Mouse (Mus musculus) ovary, adult 18-20 months (tissue): Measurements from ENCODE around the gene Chchd6.
A peak's percentile ranks its signal among the peaks of the same experiment; 100 is the strongest.

ENCODE experiments used
- DNase-seq: peaks from one replicate; pipeline ENCODE4 v3.0.0; 2022; ENCODE audit warnings: low spot score, mixed read lengths

The Chchd6 gene

GRCm38 (mm10) chr6:89359771-89360708 lies 235.4 kb downstream of the Chchd6 start:
- DNase-seq = no peak

- no peak for DNase-seq
Observed at GRCm38 (mm10) chr6:89359192-89359591, 236.3 kb downstream of the Chchd6 start.

GRCm38 (mm10) chr6:89355661-89356060 lies 239.8 kb downstream of the Chchd6 start:
- DNase-seq = no peak

GRCm38 (mm10) chr6:89354726-89355125 lies 240.7 kb downstream of the Chchd6 start:
- DNase-seq = peak; percentile 87

- DNase-seq = peak; percentile 40
Observed at GRCm38 (mm10) chr6:89354076-89354475, 241.4 kb downstream of the Chchd6 start.

GRCm38 (mm10) chr6:89353101-89353500 lies 242.4 kb downstream of the Chchd6 start:
- peak; percentile 33 for DNase-seq

- DNase-seq = peak; percentile 73
Observed at GRCm38 (mm10) chr6:89351441-89352137, 243.9 kb downstream of the Chchd6 start.

- DNase-seq = no peak
Observed at GRCm38 (mm10) chr6:89350520-89350919, 244.9 kb downstream of the Chchd6 start.

- DNase-seq = peak; percentile 83
Observed at GRCm38 (mm10) chr6:89350037-89350515, 245.4 kb downstream of the Chchd6 start.

GRCm38 (mm10) chr6:89348363-89348762 lies 247.1 kb downstream of the Chchd6 start:
- DNase-seq = no peak

GRCm38 (mm10) chr6:89347792-89348191 lies 247.7 kb downstream of the Chchd6 start:
- DNase-seq = no peak

GRCm38 (mm10) chr6:89345855-89346254 lies 249.6 kb downstream of the Chchd6 start:
- no peak for DNase-seq

- DNase-seq = no peak
Observed at GRCm38 (mm10) chr6:89345486-89345785, 250.0 kb downstream of the Chchd6 start.

GRCm38 (mm10) chr6:89344613-89345485 lies 250.6 kb downstream of the Chchd6 start:
- DNase-seq = peak; percentile 71

GRCm38 (mm10) chr6:89341981-89342380 lies 253.5 kb downstream of the Chchd6 start:
- DNase-seq = no peak

GRCm38 (mm10) chr6:89339447-89339846 lies 256.0 kb downstream of the Chchd6 start:
- peak; percentile 78 for DNase-seq

GRCm38 (mm10) chr6:89338733-89339132 lies 256.7 kb downstream of the Chchd6 start:
- peak; percentile 62 for DNase-seq

- no peak for DNase-seq
Observed at GRCm38 (mm10) chr6:89337574-89337973, 257.9 kb downstream of the Chchd6 start.

- no peak for DNase-seq
Observed at GRCm38 (mm10) chr6:89333964-89334702, 261.3 kb downstream of the Chchd6 start.
